Mouse (Mus musculus) embryonic fibroblast, embryonic 13.5 days (primary cell): ENCODE results near the gene Tigd4.

Experiments
- CTCF ChIP-seq: IDR thresholded peaks from 2 replicates; pipeline ENCODE4 v1.5.1; 2011; ENCODE audit warnings: mild to moderate bottlenecking, control low read depth, low read length, moderate library complexity, borderline replicate concordance; ENCODE audit not compliant: insufficient read depth
- POLR2A ChIP-seq: IDR thresholded peaks from 2 replicates; pipeline ENCODE4 v1.6.1; 2011; ENCODE audit warnings: low read depth, mild to moderate bottlenecking, control low read depth, low read length, moderate library complexity

- TF ChIP-seq POLR2A = no peak
- no peak for TF ChIP-seq CTCF
Measured at GRCm38 (mm10) chr3:84597996-84598734, 4.8 kb downstream of the Tigd4 start.
